Mouse (Mus musculus) bone marrow macrophage, adult 2 months (primary cell): ENCODE data around the gene Ednrb. TPM values are rescaled to one million over a fixed set of nuclear protein-coding genes. Genes with fewer than 3 reads are reported as not detected.

Experiments
- H3K27ac ChIP-seq: 2 replicates; pipeline ENCODE4 v1.5.1; 2012; ENCODE audit warnings: low read depth, low read length; ENCODE audit not compliant: insufficient read depth
- H3K4me1 ChIP-seq: 2 replicates; pipeline ENCODE4 v1.6.1; 2012; ENCODE audit warnings: low read length; ENCODE audit not compliant: control insufficient read depth, insufficient read depth
- H3K4me3 ChIP-seq: 2 replicates; pipeline ENCODE4 v1.5.1; 2012; ENCODE audit warnings: mild to moderate bottlenecking, low read length, moderate library complexity; ENCODE audit not compliant: insufficient read depth
- CTCF ChIP-seq: IDR thresholded peaks from 2 replicates; pipeline ENCODE4 v1.5.1; 2012; ENCODE audit warnings: low read depth, mild to moderate bottlenecking, low read length, moderate library complexity
- POLR2A ChIP-seq: IDR thresholded peaks from 2 replicates; pipeline ENCODE4 v1.6.1; 2012; ENCODE audit warnings: mild to moderate bottlenecking, low read depth, low read length, borderline replicate concordance
- polyA plus RNA-seq: library from polyadenylated mRNA; stranded (reverse); fragments of >200 nt; gene quantifications from 2 replicates; pipeline ENCODE4 v1.2.4, GENCODE M21; 2012; ENCODE audit not compliant: missing spikeins, insufficient read depth, insufficient read length

Ednrb gene
- polyA plus RNA-seq = 2.2 and 2.5 TPM in 2 replicates

GRCm38 (mm10) chr14:103844011-103844549 is at the start of gene Ednrb:
Gene Ednrb, minus strand, starts transcription at chr14:103844402.
- peak within 1 kb of the TSS; percentile 56 for H3K4me3 ChIP-seq
- H3K4me1 ChIP-seq = peaks cover 19% of the 10 kb centered on the region
- H3K27ac ChIP-seq = no peak within 1 kb of the TSS
- no peak for TF ChIP-seq POLR2A
- no peak for TF ChIP-seq CTCF

DNA sequence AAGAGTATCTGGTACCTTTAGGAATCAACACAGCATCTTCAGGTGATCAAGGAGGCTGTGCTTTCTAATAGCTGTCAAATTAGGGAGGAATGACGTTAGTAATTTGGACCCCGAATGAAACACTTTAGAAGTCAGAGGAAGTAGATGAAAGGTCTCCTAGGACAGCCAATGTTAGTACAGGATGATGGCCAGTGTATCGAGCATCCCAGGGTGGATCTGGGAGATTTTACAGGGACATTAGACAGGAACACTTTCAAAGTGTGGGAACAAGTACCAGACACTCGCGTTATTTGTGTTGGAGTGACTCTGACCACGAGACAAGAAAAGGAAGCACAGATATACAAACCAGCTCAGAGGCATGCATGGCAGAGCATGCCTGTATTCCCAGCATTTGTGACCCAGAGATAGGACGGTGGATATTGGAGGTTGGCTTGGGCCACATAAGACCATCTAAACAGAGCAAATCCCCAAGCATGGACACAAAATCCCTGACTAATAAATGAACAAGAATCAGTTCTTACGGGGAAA is 48.3 kb upstream of the Ednrb start:
- Histone ChIP-seq H3K27ac (no peak overlapping the region), H3K4me1 (peaks cover under 1% of the 10 kb centered on the region; the same call in 1 of the 2 replicates), H3K4me3 (no peak overlapping the region)
- TF ChIP-seq POLR2A (no peak), CTCF (no peak)

DNA sequence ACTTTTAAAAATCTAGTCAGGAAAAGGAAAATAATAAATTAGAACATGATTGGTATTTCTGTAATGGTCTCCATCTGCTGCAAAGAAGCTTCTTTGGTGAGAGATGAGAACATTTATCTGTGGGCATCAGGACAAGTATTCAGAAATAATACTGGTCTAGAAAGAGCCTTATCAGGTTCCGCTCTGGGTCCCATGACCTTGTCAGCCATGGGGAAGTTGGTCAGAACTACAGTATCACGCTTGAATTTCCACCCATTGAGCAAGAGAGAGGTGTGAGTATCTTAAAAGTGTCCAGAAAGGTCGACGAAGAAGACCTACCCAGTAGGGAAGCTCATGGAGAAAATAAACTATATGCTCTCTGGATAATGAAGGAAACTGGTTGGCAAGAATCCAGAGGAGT is 46.6 kb upstream of the Ednrb start:
- Histone ChIP-seq H3K4me1 (no peaks in the 10 kb centered on the region), H3K4me3 (no peak overlapping the region), H3K27ac (no peak overlapping the region)
- no peak for TF ChIP-seq POLR2A
- no peak for TF ChIP-seq CTCF

DNA sequence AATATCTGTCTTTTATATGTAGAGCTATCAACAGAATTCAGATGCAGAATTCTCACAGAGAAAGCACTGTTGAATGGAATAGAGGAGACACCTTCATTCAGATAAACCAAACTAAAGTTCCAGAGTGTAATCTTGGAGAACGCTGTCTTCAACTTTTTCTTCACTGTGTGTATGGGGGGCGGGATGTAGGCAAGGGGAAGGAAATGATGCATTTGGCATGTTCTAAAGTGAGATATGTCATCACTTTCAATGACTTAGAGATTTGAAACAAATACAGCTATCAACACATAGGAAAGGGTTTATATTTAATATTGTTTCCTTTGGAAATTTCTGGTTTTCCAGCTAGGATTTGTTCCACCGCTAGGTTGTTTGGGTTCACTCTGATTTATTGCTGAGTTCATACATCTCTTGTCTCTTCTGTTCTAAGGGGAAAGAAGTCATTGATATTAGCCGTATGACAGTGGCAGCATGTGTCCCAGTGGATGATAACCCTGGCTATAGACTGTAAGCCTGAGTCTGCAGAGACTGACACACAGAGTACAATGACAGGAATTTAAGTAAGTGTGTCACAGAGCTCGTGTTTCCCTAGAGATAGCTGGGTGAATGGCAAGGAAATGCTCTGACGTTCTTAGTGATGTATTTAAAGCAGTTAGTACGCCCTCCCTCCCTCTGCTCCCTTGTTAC is 40.8 kb upstream of the Ednrb start:
- H3K4me1 ChIP-seq = peaks cover 5% of the 10 kb centered on the region
- TF ChIP-seq POLR2A (no peak), CTCF (no peak)
- H3K27ac ChIP-seq = no peak overlapping the region
- H3K4me3 ChIP-seq = no peak overlapping the region

- H3K27ac ChIP-seq = no peak overlapping the region
- no peak overlapping the region for H3K4me3 ChIP-seq
- TF ChIP-seq CTCF (no peak), POLR2A (no peak)
These were observed 38.7 kb upstream of the Ednrb start for GRCm38 (mm10) chr14:103882943-103883342.

GRCm38 (mm10) chr14:103877117-103877516 is 32.9 kb upstream of the Ednrb start:
- H3K27ac ChIP-seq = no peak overlapping the region
- H3K4me1 ChIP-seq = 0 out of 2 replicates have a peak, but pooled peaks cover 2% of the 10 kb centered on the region
- no peak overlapping the region for H3K4me3 ChIP-seq
- TF ChIP-seq POLR2A = no peak
- no peak for TF ChIP-seq CTCF

More at GRCm38 (mm10) chr14:103882943-103883342, 38.7 kb upstream of the Ednrb start:
- peaks cover 7% of the 10 kb centered on the region for H3K4me1 ChIP-seq

DNA sequence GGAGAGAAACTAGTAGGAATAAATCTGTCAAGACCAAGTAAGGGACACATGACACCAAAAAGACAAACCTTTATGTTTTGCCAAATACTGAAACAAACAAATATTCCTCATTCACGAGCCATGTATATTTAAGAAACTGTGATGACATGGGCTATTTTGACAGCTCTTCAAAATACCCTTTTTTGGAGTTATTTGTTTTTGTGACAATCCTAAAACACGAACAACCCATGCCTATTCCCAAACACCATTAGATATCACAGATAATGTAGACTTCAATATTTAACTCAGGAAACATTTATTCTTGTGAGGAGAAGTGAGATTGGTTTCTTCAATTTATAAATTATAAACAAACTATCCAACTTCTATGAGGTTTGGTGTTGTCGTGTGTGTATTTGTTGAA is 32.4 kb upstream of the Ednrb start:
- no peak overlapping the region for H3K4me3 ChIP-seq
- no peak overlapping the region for H3K27ac ChIP-seq
- 0 out of 2 replicates have a peak, but pooled peaks cover 2% of the 10 kb centered on the region for H3K4me1 ChIP-seq
- TF ChIP-seq CTCF (no peak), POLR2A (no peak)

- Histone ChIP-seq H3K27ac (no peak overlapping the region), H3K4me1 (no peaks in the 10 kb centered on the region), H3K4me3 (no peak overlapping the region)
- TF ChIP-seq CTCF (no peak), POLR2A (no peak)
These were observed 22.4 kb upstream of the Ednrb start for GRCm38 (mm10) chr14:103866636-103867035.

GRCm38 (mm10) chr14:103865226-103865625 is 21.0 kb upstream of the Ednrb start:
- H3K4me3 ChIP-seq = no peak overlapping the region
- H3K4me1 ChIP-seq = no peaks in the 10 kb centered on the region
- no peak for TF ChIP-seq CTCF
- TF ChIP-seq POLR2A = no peak
- H3K27ac ChIP-seq = no peak overlapping the region

DNA sequence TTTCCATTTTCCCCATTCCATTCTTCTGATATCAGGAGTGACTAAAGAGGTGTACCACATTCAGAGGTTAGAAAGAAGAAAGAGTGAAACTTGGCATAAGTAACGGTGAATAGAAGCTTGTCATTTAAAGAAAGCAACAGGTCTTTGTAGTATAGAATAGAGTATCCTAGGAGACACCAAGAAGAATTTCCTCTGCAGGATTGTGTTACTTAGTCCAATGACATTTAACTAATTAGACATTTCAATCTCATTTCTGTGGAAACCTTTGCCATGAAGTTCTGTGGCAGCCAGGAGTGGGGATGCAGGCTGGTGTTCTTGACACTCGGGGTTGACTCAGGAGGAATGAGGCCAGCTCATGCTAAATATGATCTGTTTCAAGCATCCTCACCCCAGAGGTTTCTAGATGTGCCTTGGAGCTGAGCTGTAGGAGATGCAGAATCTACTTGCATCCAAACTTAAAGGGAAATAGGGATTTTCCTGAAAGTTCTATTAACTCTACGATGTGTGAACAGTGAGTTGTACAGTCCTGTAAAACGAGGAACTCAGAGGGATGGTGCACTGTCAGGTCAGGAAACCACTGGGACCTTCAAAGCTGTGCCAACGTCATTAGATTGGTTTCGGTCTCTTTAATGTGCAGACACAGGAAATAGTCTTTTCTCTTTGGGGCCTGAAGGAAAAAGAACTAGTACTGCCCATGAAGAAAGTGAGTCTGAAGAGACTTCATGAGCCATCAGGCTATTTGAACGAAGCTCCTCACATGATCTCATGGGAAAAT is 6.1 kb upstream of the Ednrb start:
- Histone ChIP-seq H3K27ac (no peak overlapping the region), H3K4me3 (no peak overlapping the region), H3K4me1 (no peaks in the 10 kb centered on the region; the same call in 1 of the 2 replicates)
- TF ChIP-seq POLR2A = no peak
